Mouse (Mus musculus) kidney, postnatal 14 days (tissue): ENCODE results near the gene Tbc1d22a.
"Not testable (repeated sequence)": the region's sequence is repeated elsewhere in the genome, so short reads cannot be mapped to it uniquely, and the experiment has no call there.

Source experiments
- DNase-seq: peaks from one replicate; pipeline ENCODE4 v3.0.0; 2022; ENCODE audit warnings: mixed read lengths

Tbc1d22a gene

GRCm38 (mm10) chr15:86181321-86181720 is 32.9 kb upstream of the Tbc1d22a start:
- DNase-seq = not testable (repeated sequence)

- peak; percentile 69 for DNase-seq
Observed at GRCm38 (mm10) chr15:86181941-86182439, 32.3 kb upstream of the Tbc1d22a start.

GRCm38 (mm10) chr15:86182646-86183045 is 31.6 kb upstream of the Tbc1d22a start:
- no peak for DNase-seq

- no peak for DNase-seq
Observed at GRCm38 (mm10) chr15:86183484-86183883, 30.8 kb upstream of the Tbc1d22a start.

- DNase-seq = no peak
Observed at GRCm38 (mm10) chr15:86184071-86184470, 30.2 kb upstream of the Tbc1d22a start.

GRCm38 (mm10) chr15:86184851-86185688 is 29.2 kb upstream of the Tbc1d22a start:
- DNase-seq = peak; percentile 61

GRCm38 (mm10) chr15:86185689-86186569 is 28.3 kb upstream of the Tbc1d22a start, which contains the start of gene Cerk:
TSS of gene Cerk (minus strand) at chr15:86186141.
- peak; percentile 87 for DNase-seq

- peak; percentile 54 for DNase-seq
Observed at GRCm38 (mm10) chr15:86186686-86187085, 27.6 kb upstream of the Tbc1d22a start.

- DNase-seq = peak; percentile 75
Observed at GRCm38 (mm10) chr15:86188186-86188585, 26.1 kb upstream of the Tbc1d22a start.

GRCm38 (mm10) chr15:86188746-86189470 is 25.4 kb upstream of the Tbc1d22a start:
- DNase-seq = peak; percentile 96

GRCm38 (mm10) chr15:86190387-86190786 is 23.9 kb upstream of the Tbc1d22a start:
- DNase-seq = no peak

- no peak for DNase-seq
Observed at GRCm38 (mm10) chr15:86191505-86191904, 22.8 kb upstream of the Tbc1d22a start.

- no peak for DNase-seq
Observed at GRCm38 (mm10) chr15:86191933-86192332, 22.3 kb upstream of the Tbc1d22a start.

- DNase-seq = not testable (repeated sequence)
Observed at GRCm38 (mm10) chr15:86194676-86195453, 19.4 kb upstream of the Tbc1d22a start.

GRCm38 (mm10) chr15:86199052-86199451 is 15.2 kb upstream of the Tbc1d22a start:
- DNase-seq = no peak

- DNase-seq = no peak
Observed at GRCm38 (mm10) chr15:86199482-86199881, 14.8 kb upstream of the Tbc1d22a start.

GRCm38 (mm10) chr15:86200169-86200568 is 14.1 kb upstream of the Tbc1d22a start:
- DNase-seq = peak; percentile 67

- peak; percentile 66 for DNase-seq
Observed at GRCm38 (mm10) chr15:86201095-86201494, 13.2 kb upstream of the Tbc1d22a start.

GRCm38 (mm10) chr15:86201696-86202330 is 12.4 kb upstream of the Tbc1d22a start:
- peak; percentile 53 for DNase-seq

GRCm38 (mm10) chr15:86202640-86203039 is 11.6 kb upstream of the Tbc1d22a start:
- no peak for DNase-seq

- no peak for DNase-seq
Observed at GRCm38 (mm10) chr15:86203292-86203793, 10.9 kb upstream of the Tbc1d22a start.
